Mouse (Mus musculus): ENCODE results near the gene Olfr727. TPM values are rescaled to one million over a fixed set of nuclear protein-coding genes. Genes with fewer than 3 reads are reported as not detected.

Olfr727 gene
- polyA plus RNA-seq (2011; ENCODE audit: insufficient read depth, insufficient read length, low replicate concordance, missing spikeins): not detected in 2 replicates

- WGBS: 84% methylated on average over 1 of the region's 1 CpGs
- Histone ChIP-seq H3K4me1 (ENCODE audit: control insufficient read depth, insufficient read depth, low read length) (no peaks in the 10 kb centered on the region), H3K4me3 (replicated peaks; ENCODE audit: control insufficient read depth, low read depth, low read length) (no peak within 1 kb of the TSS), H3K27ac (ENCODE audit: control insufficient read depth, insufficient read depth, low read depth, low read length, poor library complexity) (no peak within 1 kb of the TSS)
- no peak for TF ChIP-seq CTCF (IDR thresholded peaks at IDR 0.05; ENCODE audit: control insufficient read depth, insufficient read depth, low read length)
- no peak for TF ChIP-seq POLR2A (IDR thresholded peaks at IDR 0.05; ENCODE audit: borderline replicate concordance, control insufficient read depth, low read depth, low read length)
Measured at GRCm38 (mm10) chr14:50122886-50123285, at the start of gene Olfr727. Gene Olfr727, plus strand, starts transcription at chr14:50123186.

- WGBS: 47% methylated on average over 1 of the region's 1 CpGs
- Histone ChIP-seq H3K27ac (ENCODE audit: control insufficient read depth, insufficient read depth, low read depth, low read length, poor library complexity) (no peak within 1 kb of the TSS), H3K4me3 (replicated peaks; ENCODE audit: control insufficient read depth, low read depth, low read length) (no peak within 1 kb of the TSS), H3K4me1 (ENCODE audit: control insufficient read depth, insufficient read depth, low read length) (no peaks in the 10 kb centered on the region)
- TF ChIP-seq POLR2A (IDR thresholded peaks at IDR 0.05; ENCODE audit: borderline replicate concordance, control insufficient read depth, low read depth, low read length) (no peak), CTCF (IDR thresholded peaks at IDR 0.05; ENCODE audit: control insufficient read depth, insufficient read depth, low read length) (no peak)
Measured at GRCm38 (mm10) chr14:50090853-50091252, 32.1 kb upstream of the Olfr727 start, which contains the start of gene Olfr726. Gene Olfr726, minus strand, starts transcription at chr14:50090953.

GRCm38 (mm10) chr14:50142580-50142979 is 19.6 kb downstream of the Olfr727 start, which contains the start of gene Olfr728:
Gene Olfr728, minus strand, starts transcription at chr14:50142680.
- WGBS: 86% methylated on average over 5 of the region's 5 CpGs
- TF ChIP-seq CTCF (IDR thresholded peaks at IDR 0.05; ENCODE audit: control insufficient read depth, insufficient read depth, low read length) (no peak), POLR2A (IDR thresholded peaks at IDR 0.05; ENCODE audit: borderline replicate concordance, control insufficient read depth, low read depth, low read length) (no peak)
- Histone ChIP-seq H3K27ac (ENCODE audit: control insufficient read depth, insufficient read depth, low read depth, low read length, poor library complexity) (no peak within 1 kb of the TSS), H3K4me1 (ENCODE audit: control insufficient read depth, insufficient read depth, low read length) (no peaks in the 10 kb centered on the region), H3K4me3 (replicated peaks; ENCODE audit: control insufficient read depth, low read depth, low read length) (no peak within 1 kb of the TSS)

- Histone ChIP-seq H3K4me3 (replicated peaks; ENCODE audit: control insufficient read depth, low read depth, low read length) (no peak within 1 kb of the TSS), H3K4me1 (ENCODE audit: control insufficient read depth, insufficient read depth, low read length) (no peaks in the 10 kb centered on the region), H3K27ac (ENCODE audit: control insufficient read depth, insufficient read depth, low read depth, low read length, poor library complexity) (no peak within 1 kb of the TSS)
- TF ChIP-seq CTCF (IDR thresholded peaks at IDR 0.05; ENCODE audit: control insufficient read depth, insufficient read depth, low read length) (no peak), POLR2A (IDR thresholded peaks at IDR 0.05; ENCODE audit: borderline replicate concordance, control insufficient read depth, low read depth, low read length) (no peak)
Measured at GRCm38 (mm10) chr14:50152810-50153209, 29.8 kb downstream of the Olfr727 start, which contains the start of gene Olfr729. Gene Olfr729, minus strand, starts transcription at chr14:50152910.

Other genes with a start within 250 kb of the Olfr727 start
- not detected in 2 replicates for gene Olfr722, start 221.2 kb upstream of the Olfr727 start, polyA plus RNA-seq (2011; ENCODE audit: insufficient read depth, insufficient read length, low replicate concordance, missing spikeins)
- gene Olfr723, start 191.4 kb upstream of the Olfr727 start, polyA plus RNA-seq (2011; ENCODE audit: insufficient read depth, insufficient read length, low replicate concordance, missing spikeins): not detected in 2 replicates
- gene Olfr724, start 159.9 kb upstream of the Olfr727 start, polyA plus RNA-seq (2011; ENCODE audit: insufficient read depth, insufficient read length, low replicate concordance, missing spikeins): not detected in 2 replicates
- not detected in 2 replicates for gene Olfr725, start 82.8 kb upstream of the Olfr727 start, polyA plus RNA-seq (2011; ENCODE audit: insufficient read depth, insufficient read length, low replicate concordance, missing spikeins)
- gene Olfr726, start 32.2 kb upstream of the Olfr727 start, polyA plus RNA-seq (2011; ENCODE audit: insufficient read depth, insufficient read length, low replicate concordance, missing spikeins): not detected in 2 replicates
- gene Olfr728, start 19.5 kb downstream of the Olfr727 start, polyA plus RNA-seq (2011; ENCODE audit: insufficient read depth, insufficient read length, low replicate concordance, missing spikeins): not detected in 2 replicates
- 0.45 TPM in 1 of 2 replicates, not detected in the other for gene Olfr729, start 29.7 kb downstream of the Olfr727 start, polyA plus RNA-seq (2011; ENCODE audit: insufficient read depth, insufficient read length, low replicate concordance, missing spikeins)
- not detected in 2 replicates for gene Olfr730, start 65.0 kb downstream of the Olfr727 start, polyA plus RNA-seq (2011; ENCODE audit: insufficient read depth, insufficient read length, low replicate concordance, missing spikeins)
- not detected in 2 replicates for gene Olfr731, start 118.7 kb downstream of the Olfr727 start, polyA plus RNA-seq (2011; ENCODE audit: insufficient read depth, insufficient read length, low replicate concordance, missing spikeins)
- gene Olfr732, start 161.0 kb downstream of the Olfr727 start, polyA plus RNA-seq (2011; ENCODE audit: insufficient read depth, insufficient read length, low replicate concordance, missing spikeins): not detected in 2 replicates
- gene Olfr733, start 178.3 kb downstream of the Olfr727 start, polyA plus RNA-seq (2011; ENCODE audit: insufficient read depth, insufficient read length, low replicate concordance, missing spikeins): not detected in 2 replicates
- gene Olfr734, start 203.6 kb downstream of the Olfr727 start, polyA plus RNA-seq (2011; ENCODE audit: insufficient read depth, insufficient read length, low replicate concordance, missing spikeins): not detected in 2 replicates
- not detected in 2 replicates for gene Olfr735, start 225.7 kb downstream of the Olfr727 start, polyA plus RNA-seq (2011; ENCODE audit: insufficient read depth, insufficient read length, low replicate concordance, missing spikeins)
- gene Tlr11, start 234.7 kb downstream of the Olfr727 start, polyA plus RNA-seq (2011; ENCODE audit: insufficient read depth, insufficient read length, low replicate concordance, missing spikeins): not detected in 2 replicates

Data from bone marrow, adult 2 months (tissue).